Mouse (Mus musculus) spleen, adult 18-20 months (tissue): Measurements from ENCODE around the gene Hist1h2bh.
"Not testable (repeated sequence)": the region's sequence is repeated elsewhere in the genome, so short reads cannot be mapped to it uniquely, and the experiment has no call there.

ENCODE experiments used
- DNase-seq, 2 experiments: peaks; one replicate each; pipeline ENCODE4 v3.0.0; 2022; ENCODE audit warnings: mixed read lengths in 2 of 2

Hist1h2bh gene

DNA sequence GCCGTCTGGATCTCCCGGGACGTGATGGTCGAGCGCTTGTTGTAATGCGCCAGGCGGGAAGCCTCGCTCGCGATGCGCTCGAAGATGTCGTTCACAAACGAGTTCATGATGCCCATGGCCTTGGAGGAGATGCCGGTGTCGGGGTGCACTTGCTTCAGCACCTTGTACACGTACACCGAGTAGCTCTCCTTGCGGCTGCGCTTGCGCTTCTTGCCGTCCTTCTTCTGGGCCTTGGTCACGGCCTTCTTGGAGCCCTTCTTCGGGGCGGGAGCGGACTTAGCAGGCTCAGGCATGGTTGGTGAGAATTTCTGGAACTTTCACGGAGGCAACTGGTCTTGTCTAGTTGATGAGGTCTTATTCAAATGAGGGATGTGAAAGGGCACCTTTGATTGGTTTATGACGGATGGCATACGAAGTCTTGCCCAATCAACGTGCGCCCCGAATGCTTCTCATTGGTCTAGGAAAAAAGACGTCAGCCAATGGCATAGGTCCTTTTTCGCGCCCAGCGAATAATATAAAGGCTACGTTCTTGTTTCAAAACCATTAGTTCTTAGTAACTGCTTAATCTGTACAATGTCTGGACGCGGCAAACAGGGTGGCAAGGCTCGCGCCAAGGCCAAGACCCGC, 30.8 kb upstream of the Hist1h2bh start, which contains the start of the genes Hist1h2bf and Hist1h2ad:
Gene Hist1h2bf (minus strand): TSS at position 299 of the 627 bp plus-strand sequence.
Gene Hist1h2ad (plus strand): TSS at position 484 of the 627 bp plus-strand sequence.
- DNase-seq, result peak; percentile 72 to 77

DNA sequence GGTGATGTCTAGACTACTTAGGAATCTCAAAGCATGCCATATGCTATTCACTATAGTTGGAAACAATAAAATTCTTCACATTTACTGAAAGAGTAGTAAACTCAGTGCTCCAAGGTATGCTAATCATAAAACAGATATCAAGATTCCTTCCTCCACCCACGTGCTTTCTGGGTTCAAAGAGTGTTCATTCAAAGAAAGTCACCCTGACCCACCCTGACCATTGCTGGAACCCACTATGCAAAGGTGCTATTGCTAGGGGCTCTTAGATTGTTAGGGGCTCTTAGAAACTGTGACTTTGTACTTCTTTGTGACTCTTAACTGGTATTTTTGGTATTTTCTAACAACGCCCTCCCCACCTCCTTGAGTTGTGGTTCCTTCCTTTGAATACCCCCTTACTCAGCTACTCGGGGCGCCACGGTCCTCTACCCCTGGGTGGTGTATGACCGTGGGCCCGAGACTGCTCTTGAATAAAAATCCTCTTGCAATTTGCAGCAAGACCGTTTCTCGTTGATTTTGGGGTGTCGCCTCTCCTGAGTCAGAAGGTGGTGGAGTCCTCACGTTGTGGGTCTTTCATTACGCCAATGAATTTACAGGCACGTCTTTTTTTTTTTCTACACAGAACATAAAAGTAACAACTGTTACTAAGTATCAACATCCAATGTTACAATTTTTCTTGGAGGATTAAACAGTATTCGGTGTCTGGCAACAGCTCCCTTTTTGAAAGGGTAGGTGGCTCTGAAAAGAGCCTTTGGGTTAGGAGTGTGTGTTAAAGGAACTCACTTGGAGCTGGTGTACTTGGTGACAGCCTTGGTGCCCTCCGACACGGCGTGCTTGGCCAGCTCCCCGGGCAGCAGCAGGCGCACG, 30.1 kb upstream of the Hist1h2bh start:
- not testable (repeated sequence) for DNase-seq

- no peak for DNase-seq
These were observed 29.2 kb upstream of the Hist1h2bh start for GRCm38 (mm10) chr13:23572218-23573033.

- not testable (repeated sequence) for DNase-seq
These were observed 28.5 kb upstream of the Hist1h2bh start for GRCm38 (mm10) chr13:23571504-23572217.

- peak; percentile 64 for DNase-seq
These were observed 27.9 kb upstream of the Hist1h2bh start, which contains the start of the genes Hist1h2ae and Hist1h2bg for GRCm38 (mm10) chr13:23571022-23571503. Gene Hist1h2ae, minus strand, starts transcription at chr13:23571220. Gene Hist1h2bg, plus strand, starts transcription at chr13:23571396.

- not testable (repeated sequence) for DNase-seq
These were observed 27.2 kb upstream of the Hist1h2bh start for GRCm38 (mm10) chr13:23570261-23571021.

- DNase-seq, result no peak
These were observed 21.3 kb upstream of the Hist1h2bh start for GRCm38 (mm10) chr13:23564482-23564881.

- no peak for DNase-seq
These were observed 19.7 kb upstream of the Hist1h2bh start for GRCm38 (mm10) chr13:23562699-23563462.

- DNase-seq, result peak; percentile 84 to 86
These were observed 18.9 kb upstream of the Hist1h2bh start, which contains the start of gene Hist1h3e for GRCm38 (mm10) chr13:23561883-23562659. Gene Hist1h3e, minus strand, starts transcription at chr13:23562369.

DNA sequence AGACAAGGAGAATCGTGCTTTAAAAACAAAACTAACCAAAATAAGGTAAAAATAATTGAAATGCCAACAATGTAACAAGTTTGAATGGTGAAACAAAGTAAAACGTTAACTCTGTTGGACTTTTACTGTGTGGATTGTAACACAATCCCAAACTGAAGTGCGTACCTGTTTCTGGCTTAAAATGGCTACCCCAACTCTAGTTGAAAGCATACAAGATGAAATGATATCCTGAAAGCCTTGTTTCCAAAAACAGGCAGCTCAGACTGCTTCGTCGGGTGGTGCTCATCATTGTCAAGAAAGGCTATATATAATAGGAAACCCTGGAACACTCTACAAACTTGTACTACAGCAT, 18.3 kb upstream of the Hist1h2bh start:
- DNase-seq, result not testable (repeated sequence)

GRCm38 (mm10) chr13:23560699-23561098, 17.5 kb upstream of the Hist1h2bh start:
- DNase-seq, result not testable (repeated sequence)

- DNase-seq, result no peak
These were observed 13.7 kb upstream of the Hist1h2bh start for GRCm38 (mm10) chr13:23556906-23557305.

DNA sequence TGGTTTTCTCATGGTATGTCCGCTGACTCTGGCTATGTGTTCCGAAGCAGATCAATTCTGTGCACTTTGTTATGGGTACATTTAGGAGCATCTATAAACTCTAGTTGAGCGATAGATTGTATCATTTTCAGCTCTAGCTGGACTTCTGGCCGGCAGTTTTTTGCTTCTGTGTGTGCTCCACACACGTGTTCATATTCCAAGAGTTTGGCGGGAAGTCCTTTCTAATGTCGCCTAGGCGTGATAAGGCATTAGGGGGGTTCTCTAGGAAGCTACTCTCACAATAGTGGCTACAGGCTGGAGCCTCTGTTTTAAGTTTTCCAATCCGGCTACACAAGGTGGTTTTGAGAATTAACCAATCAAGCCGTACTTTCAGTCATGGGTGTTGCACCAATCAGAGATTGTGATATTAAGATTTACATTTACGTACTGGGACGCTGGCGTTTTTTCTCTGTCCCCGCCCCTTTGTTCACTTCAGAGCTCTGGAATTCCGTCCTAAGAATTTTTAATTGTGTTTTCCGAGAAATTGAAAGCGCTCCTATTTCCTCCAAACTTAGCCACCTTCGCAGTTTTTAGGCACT, 12.7 kb upstream of the Hist1h2bh start:
- no peak for DNase-seq

- DNase-seq, result peak; percentile 66 to 69
These were observed 12.0 kb upstream of the Hist1h2bh start for GRCm38 (mm10) chr13:23554925-23555838.

GRCm38 (mm10) chr13:23554393-23554792, 11.2 kb upstream of the Hist1h2bh start:
- no peak for DNase-seq

GRCm38 (mm10) chr13:23552962-23553361, 9.8 kb upstream of the Hist1h2bh start, which contains the start of gene Hist1h1d:
Gene Hist1h1d, plus strand, starts transcription at chr13:23553262.
- DNase-seq, result no peak
